Mouse (Mus musculus) midbrain, embryonic 12.5 days (tissue): Measurements from ENCODE around the gene Rnf130. TPM values are rescaled to one million over a fixed set of nuclear protein-coding genes. Genes with fewer than 3 reads are reported as not detected.

Source experiments
- ATAC-seq: fragments of 200-750 bp; cut with Nextera tagmentation; 2 replicates; pipeline ENCODE4 v1.8.0; 2017; ENCODE audit warnings: low read depth, moderate TSS enrichment, moderate library complexity; ENCODE audit not compliant: low FRiP score
- H3K27ac ChIP-seq: fragments of 300-500 bp; sonication (generic); replicated peaks from 2 replicates; pipeline ENCODE4 v1.5.1; 2016; ENCODE audit warnings: mild to moderate bottlenecking
- H3K27me3 ChIP-seq: fragments of 300-500 bp; sonication (generic); 2 replicates; pipeline ENCODE4 v1.6.1; 2016; ENCODE audit warnings: mild to moderate bottlenecking
- H3K36me3 ChIP-seq: fragments of 300-500 bp; sonication (generic); 2 replicates; pipeline ENCODE4 v1.6.1; 2016
- H3K4me1 ChIP-seq: fragments of 300-500 bp; sonication (generic); 2 replicates; pipeline ENCODE4 v1.6.1; 2016
- H3K4me2 ChIP-seq: fragments of 300-500 bp; sonication (generic); replicated peaks from 2 replicates; pipeline ENCODE4 v1.6.1; 2016; ENCODE audit warnings: mild to moderate bottlenecking, moderate library complexity
- H3K4me3 ChIP-seq: fragments of 300-500 bp; sonication (generic); 2 replicates; pipeline ENCODE4 v1.5.1; 2016; ENCODE audit warnings: mild to moderate bottlenecking
- H3K9ac ChIP-seq: fragments of 300-500 bp; sonication (generic); replicated peaks from 2 replicates; pipeline ENCODE4 v1.6.1; 2016; ENCODE audit warnings: mild to moderate bottlenecking, moderate library complexity
- H3K9me3 ChIP-seq: fragments of 300-500 bp; sonication (generic); 2 replicates; pipeline ENCODE4 v1.6.1; 2016; ENCODE audit warnings: mild to moderate bottlenecking
- WGBS: fragments of 180-500 bp; shearing (Covaris S2); methylation state at CpG from one replicate; pipeline ENCODE4 v1.1.7; 2016; 5-methylcytosine and 5-hydroxymethylcytosine counted together
- polyA plus RNA-seq: library from polyadenylated mRNA; unstranded; fragments of >200 nt; fragmentation: Nextera tagmentation; extraction: Ambion mirVana; gene quantifications from 2 replicates; pipeline ENCODE4 v1.2.1, GENCODE M21; 2016

Gene Rnf130
- 83.4 and 91.3 TPM in 2 replicates for polyA plus RNA-seq

- ATAC-seq, result peak; percentile 89
- peak within 1 kb of the TSS; percentile 95 for H3K9ac ChIP-seq
- H3K4me2 ChIP-seq, result peak within 1 kb of the TSS; percentile 62
- peaks cover 28% of the 10 kb centered on the region for H3K4me1 ChIP-seq
- under 1% methylated on average over 84 of the region's 129 CpGs for WGBS
- peak within 1 kb of the TSS; percentile 94 for H3K27ac ChIP-seq
- H3K36me3 ChIP-seq, result no peaks in the 10 kb centered on the region
- peak within 1 kb of the TSS; percentile 78 for H3K4me3 ChIP-seq
- no peaks in the 10 kb centered on the region for H3K9me3 ChIP-seq
- H3K27me3 ChIP-seq, result peaks cover 19% of the 10 kb centered on the region
Measured at GRCm38 (mm10) chr11:50024833-50025720, at the start of gene Rnf130. Gene Rnf130, plus strand, starts transcription at chr11:50025346.

- 86% methylated on average over 10 of the region's 10 CpGs for WGBS
- Histone ChIP-seq H3K4me2 (no peak overlapping the region), H3K4me1 (0 out of 2 replicates have a peak, but pooled peaks cover 2% of the 10 kb centered on the region), H3K27me3 (no peaks in the 10 kb centered on the region), H3K4me3 (no peak overlapping the region), H3K9me3 (peaks cover 4% of the 10 kb centered on the region; the same call in 1 of the 2 replicates), H3K36me3 (no peaks in the 10 kb centered on the region), H3K27ac (no peak overlapping the region), H3K9ac (no peak overlapping the region)
- ATAC-seq, result no peak
Measured at GRCm38 (mm10) chr11:49977963-49978568, 47.1 kb upstream of the Rnf130 start.

- Histone ChIP-seq H3K27ac (no peak overlapping the region), H3K4me3 (no peak overlapping the region), H3K9me3 (peaks cover 4% of the 10 kb centered on the region; the same call in 1 of the 2 replicates), H3K9ac (no peak overlapping the region), H3K36me3 (no peaks in the 10 kb centered on the region), H3K27me3 (no peaks in the 10 kb centered on the region), H3K4me2 (no peak overlapping the region), H3K4me1 (0 out of 2 replicates have a peak, but pooled peaks cover 6% of the 10 kb centered on the region)
- WGBS, result 90% methylated on average over 8 of the region's 8 CpGs
- ATAC-seq, result no peak
Measured at GRCm38 (mm10) chr11:49978935-49979334, 46.2 kb upstream of the Rnf130 start.

- H3K4me2 ChIP-seq, result no peak overlapping the region
- WGBS, result 62% methylated on average over 6 of the region's 6 CpGs
Measured at GRCm38 (mm10) chr11:49980681-49981235, 44.4 kb upstream of the Rnf130 start.

GRCm38 (mm10) chr11:49981321-49981963, 43.7 kb upstream of the Rnf130 start:
- Histone ChIP-seq H3K36me3 (no peaks in the 10 kb centered on the region), H3K9me3 (no peaks in the 10 kb centered on the region), H3K4me1 (0 out of 2 replicates have a peak, but pooled peaks cover 6% of the 10 kb centered on the region), H3K4me3 (no peak overlapping the region), H3K27me3 (no peaks in the 10 kb centered on the region), H3K4me2 (no peak overlapping the region), H3K9ac (no peak overlapping the region), H3K27ac (no peak overlapping the region)
- no peak for ATAC-seq
- 87% methylated on average over 7 of the region's 7 CpGs for WGBS

More at GRCm38 (mm10) chr11:49980681-49981235, 44.4 kb upstream of the Rnf130 start:
- Histone ChIP-seq H3K27ac (no peak overlapping the region), H3K36me3 (no peaks in the 10 kb centered on the region), H3K9me3 (no peaks in the 10 kb centered on the region), H3K4me3 (no peak overlapping the region), H3K4me1 (0 out of 2 replicates have a peak, but pooled peaks cover 6% of the 10 kb centered on the region), H3K9ac (no peak overlapping the region), H3K27me3 (no peaks in the 10 kb centered on the region)
- ATAC-seq, result no peak

GRCm38 (mm10) chr11:49982094-49982493, 43.1 kb upstream of the Rnf130 start:
- Histone ChIP-seq H3K4me1 (0 out of 2 replicates have a peak, but pooled peaks cover 6% of the 10 kb centered on the region), H3K4me3 (no peak overlapping the region), H3K36me3 (no peaks in the 10 kb centered on the region), H3K9ac (no peak overlapping the region), H3K27ac (no peak overlapping the region), H3K27me3 (no peaks in the 10 kb centered on the region), H3K4me2 (no peak overlapping the region), H3K9me3 (no peaks in the 10 kb centered on the region)
- no peak for ATAC-seq
- WGBS, result 86% methylated on average over 4 of the region's 4 CpGs

- 0 out of 2 replicates have a peak, but pooled peaks cover 6% of the 10 kb centered on the region for H3K4me1 ChIP-seq
- H3K27ac ChIP-seq, result no peak overlapping the region
- no peak overlapping the region for H3K4me3 ChIP-seq
- WGBS, result 55% methylated on average over 4 of the region's 4 CpGs
- no peaks in the 10 kb centered on the region for H3K27me3 ChIP-seq
- no peak overlapping the region for H3K4me2 ChIP-seq
- H3K9me3 ChIP-seq, result no peaks in the 10 kb centered on the region
- H3K9ac ChIP-seq, result 0 out of 2 replicates have a peak overlapping the region, but pooled peaks have one; percentile 11
- H3K36me3 ChIP-seq, result no peaks in the 10 kb centered on the region
- no peak for ATAC-seq
Measured at GRCm38 (mm10) chr11:49982881-49983280, 42.3 kb upstream of the Rnf130 start.

GRCm38 (mm10) chr11:49983875-49984552, 41.1 kb upstream of the Rnf130 start:
- Histone ChIP-seq H3K4me3 (no peak overlapping the region), H3K27ac (no peak overlapping the region), H3K9me3 (no peaks in the 10 kb centered on the region), H3K4me1 (0 out of 2 replicates have a peak, but pooled peaks cover 6% of the 10 kb centered on the region), H3K27me3 (no peaks in the 10 kb centered on the region), H3K4me2 (no peak overlapping the region), H3K36me3 (no peaks in the 10 kb centered on the region), H3K9ac (no peak overlapping the region)
- WGBS, result 76% methylated on average over 4 of the region's 4 CpGs
- ATAC-seq, result no peak

GRCm38 (mm10) chr11:49985009-49985408, 40.1 kb upstream of the Rnf130 start:
- Histone ChIP-seq H3K36me3 (no peaks in the 10 kb centered on the region), H3K27ac (no peak overlapping the region), H3K4me3 (no peak overlapping the region), H3K9ac (no peak overlapping the region), H3K4me2 (no peak overlapping the region), H3K9me3 (no peaks in the 10 kb centered on the region), H3K27me3 (no peaks in the 10 kb centered on the region), H3K4me1 (0 out of 2 replicates have a peak, but pooled peaks cover 6% of the 10 kb centered on the region)
- WGBS, result 91% methylated on average over 4 of the region's 4 CpGs
- no peak for ATAC-seq

- H3K9ac ChIP-seq, result no peak overlapping the region
- whole genome bisulfite sequencing, result 26% methylated on average over 10 of the region's 10 CpGs
- H3K27me3 ChIP-seq, result no peaks in the 10 kb centered on the region
Measured at GRCm38 (mm10) chr11:49986277-49987036, 38.7 kb upstream of the Rnf130 start.

More at GRCm38 (mm10) chr11:49986277-49987036, 38.7 kb upstream of the Rnf130 start:
- 0 out of 2 replicates have a peak, but pooled peaks have one; percentile 52 for ATAC-seq
- Histone ChIP-seq H3K27ac (no peak overlapping the region), H3K4me2 (no peak overlapping the region), H3K4me1 (0 out of 2 replicates have a peak, but pooled peaks cover 6% of the 10 kb centered on the region), H3K36me3 (no peaks in the 10 kb centered on the region), H3K4me3 (no peak overlapping the region), H3K9me3 (no peaks in the 10 kb centered on the region)
